Mouse (Mus musculus): ENCODE results near the gene Nrde2.

DNA sequence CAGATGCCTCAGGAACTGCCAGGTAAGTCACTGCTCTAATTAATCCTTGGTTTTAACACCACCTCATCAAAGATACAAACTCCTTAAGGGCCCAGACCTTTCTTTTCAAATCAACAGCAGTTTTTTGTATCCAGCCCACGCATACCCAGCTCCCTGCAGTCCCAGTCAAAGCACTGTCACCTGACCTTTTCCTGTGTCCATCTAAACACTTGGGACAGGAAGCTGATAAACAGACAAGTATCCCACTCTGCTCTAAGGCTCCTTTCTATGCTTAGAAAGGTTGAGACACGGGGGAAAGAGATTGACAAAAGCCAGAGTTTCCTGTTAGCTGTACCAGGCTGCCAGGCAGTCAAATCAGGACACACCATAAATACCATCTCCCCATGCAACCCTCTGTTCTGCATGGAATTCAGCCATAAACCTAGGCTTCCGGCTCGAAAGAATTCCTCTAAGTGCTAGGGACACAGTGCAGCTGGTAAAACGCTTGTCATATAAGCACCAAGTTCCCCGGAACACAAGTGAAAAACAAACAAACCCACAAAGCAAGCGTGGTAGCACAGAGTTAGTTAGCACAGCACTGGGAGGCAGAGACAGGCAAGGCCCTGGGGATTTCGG lies 31.5 kb downstream of the Nrde2 start:
- TF ChIP-seq POLR2A (IDR thresholded peaks at IDR 0.05; ENCODE audit: low read depth, low read length): no peak
- no peak for TF ChIP-seq CTCF (IDR thresholded peaks at IDR 0.05; ENCODE audit: extremely low read depth, insufficient read depth, insufficient read length, insufficient replicate concordance)
